ENCODE assay signal across 8 mouse cellular contexts in genomic region chr1:190929010-190929695, GRCm38 (mm10). TPM values are rescaled to one million over a fixed set of nuclear protein-coding genes. Genes with fewer than 3 reads are reported as not detected.
A peak's percentile ranks its signal among the peaks of the same experiment; 100 is the strongest.
DNase-seq lines count a peak whose midpoint lies in the region; ATAC-seq and TF ChIP-seq lines count a peak whose summit lies in the region.

No protein-coding gene starts in this region.

- intact Hi-C loops in heart, postnatal 25 days (cut with DNase I) = no loop called here

- peak overlapping the region; percentile 72 for H3K4me2 ChIP-seq in embryonic facial prominence, embryonic 12.5 days (replicated peaks)
- peak overlapping the region; percentile 85 for H3K4me2 ChIP-seq in heart, embryonic 14.5 days (ENCODE audit: low read length)
- peak overlapping the region; percentile 65 for H3K4me2 ChIP-seq in lung, postnatal 0 days (replicated peaks; ENCODE audit: low read depth, low read length)

- DNase-seq in heart, adult 11 months = peak; percentile 88
- DNase-seq in heart, postnatal 25 days (ENCODE audit: low spot score) = no peak
- peak; percentile 28 for DNase-seq in adrenal gland, adult 2 months
- peak; percentile 66 for DNase-seq in kidney, postnatal 10 days
- peak; percentile 45 for DNase-seq in lung, postnatal 0 days (ENCODE audit: low spot score)
- peak; percentile 53 to 54 for DNase-seq in right cerebral cortex, adult 2 months (ENCODE audit: low spot score in 2 of 2)

- H3K27ac ChIP-seq in embryonic facial prominence, embryonic 12.5 days = peak overlapping the region; percentile 99
- H3K27ac ChIP-seq in heart, embryonic 14.5 days (replicated peaks in 1 of 2; ENCODE audit: control insufficient read depth in 1 of 2, insufficient read depth in 1 of 2, low read depth in 2 of 2, low read length in 2 of 2) = peak overlapping the region; percentile 95 to 98
- peak overlapping the region; percentile 96 for H3K27ac ChIP-seq in lung, postnatal 0 days (ENCODE audit: low read length)

- H3K9ac ChIP-seq in embryonic facial prominence, embryonic 12.5 days = peak overlapping the region; percentile 85
- H3K9ac ChIP-seq in heart, embryonic 14.5 days (ENCODE audit: low read length) = peak overlapping the region; percentile 93
- H3K9ac ChIP-seq in lung, postnatal 0 days (replicated peaks; ENCODE audit: low read depth) = peak overlapping the region; percentile 81

- WGBS in embryonic facial prominence, embryonic 12.5 days = 6% methylated on average over 27 of the region's 27 CpGs
- WGBS in heart, embryonic 14.5 days = 5% methylated on average over 27 of the region's 27 CpGs
- WGBS in lung, postnatal 0 days = 3% methylated on average over 26 of the region's 27 CpGs

- H3K4me1 ChIP-seq in embryonic facial prominence, embryonic 12.5 days = peaks cover 14% of the 10 kb centered on the region; the same call in 1 of the 2 replicates
- peaks cover 0 to 10% of the 10 kb centered on the region in 2 experiments for H3K4me1 ChIP-seq in heart, embryonic 14.5 days (ENCODE audit: control insufficient read depth in 2 of 2, insufficient read depth in 2 of 2, low read length in 2 of 2)
- H3K4me1 ChIP-seq in lung, postnatal 0 days (ENCODE audit: insufficient read depth, low read depth, low read length) = no peaks in the 10 kb centered on the region

- no peak for TF ChIP-seq CTCF in lung, postnatal 0 days (IDR thresholded peaks at IDR 0.05)

- peak overlapping the region; percentile 70 for H3K4me3 ChIP-seq in embryonic facial prominence, embryonic 12.5 days
- peak overlapping the region; percentile 60 to 77 for H3K4me3 ChIP-seq in heart, embryonic 14.5 days (ENCODE audit: control insufficient read depth in 1 of 2, insufficient read depth in 1 of 2, low read depth in 1 of 2, low read length in 2 of 2)
- peak overlapping the region; percentile 66 for H3K4me3 ChIP-seq in lung, postnatal 0 days (ENCODE audit: low read depth, low read length)

- no peak for ATAC-seq in embryonic facial prominence, embryonic 12.5 days (ENCODE audit: insufficient number of reproducible peaks, insufficient read depth, low FRiP score, low TSS enrichment)
- 0 out of 2 replicates have a peak, but pooled peaks have one; percentile 2 for ATAC-seq in heart, embryonic 14.5 days (ENCODE audit: insufficient number of reproducible peaks, insufficient read depth, low FRiP score, low read depth)
- peak; percentile 29; the same call in 1 of the 2 replicates for ATAC-seq in lung, postnatal 0 days

- H3K27me3 ChIP-seq in embryonic facial prominence, embryonic 12.5 days = no peaks in the 10 kb centered on the region
- H3K27me3 ChIP-seq in heart, embryonic 14.5 days (ENCODE audit: control insufficient read depth, insufficient read depth, low read length) = no peaks in the 10 kb centered on the region
- H3K27me3 ChIP-seq in lung, postnatal 0 days (replicated peaks; ENCODE audit: insufficient read depth, low read length) = no peaks in the 10 kb centered on the region

- no peaks in the 10 kb centered on the region for H3K9me3 ChIP-seq in embryonic facial prominence, embryonic 12.5 days
- H3K9me3 ChIP-seq in heart, embryonic 14.5 days (ENCODE audit: control insufficient read depth, low read length) = no peaks in the 10 kb centered on the region
- H3K9me3 ChIP-seq in lung, postnatal 0 days (ENCODE audit: low read length) = no peaks in the 10 kb centered on the region

- TF ChIP-seq EP300 in lung, postnatal 0 days (IDR thresholded peaks at IDR 0.05) = no peak

- H3K36me3 ChIP-seq in embryonic facial prominence, embryonic 12.5 days = peaks cover 9% of the 10 kb centered on the region
- peaks cover 14% of the 10 kb centered on the region for H3K36me3 ChIP-seq in heart, embryonic 14.5 days (ENCODE audit: control insufficient read depth, insufficient read depth, low read length)
- peaks cover 1% of the 10 kb centered on the region; the same call in 1 of the 2 replicates for H3K36me3 ChIP-seq in lung, postnatal 0 days (ENCODE audit: insufficient read depth, low read length)

RNA-seq across cellular contexts. Expression of gene Angel2, which starts 4.2 kb away (rescaled TPM):
- total RNA-seq in heart, postnatal 25 days (2021) = 10 to 100 TPM; 26.6 to 28.3 TPM
- 10 to 100 TPM; 47.2 to 50.1 TPM for total RNA-seq in adrenal gland, adult 2 months (2021)
- polyA plus RNA-seq in adrenal gland, adult 2 months (2012; rRNA removed) = 14.6 and 16.2 TPM in 2 replicates
- polyA plus RNA-seq in embryonic facial prominence, embryonic 12.5 days (2016; fragmentation: Nextera tagmentation; extraction: Ambion mirVana) = 55.5 and 58.5 TPM in 2 replicates
- 28.6 and 35.4 TPM in 2 replicates for polyA plus RNA-seq in heart, embryonic 14.5 days (2014; fragmentation: Nextera tagmentation; extraction: Ambion mirVana)
- 37.7 and 40.4 TPM in 2 replicates for polyA plus RNA-seq in lung, postnatal 0 days (2015; fragmentation: Nextera tagmentation; extraction: Ambion mirVana)

RNA-seq across cellular contexts. Expression of gene Rps6kc1, which starts 17.6 kb away (rescaled TPM):
- total RNA-seq in heart, postnatal 25 days (2021) = 10 to 100 TPM; 16.6 to 16.9 TPM
- 10 to 100 TPM; 23.3 to 25.3 TPM for total RNA-seq in adrenal gland, adult 2 months (2021)
- 15.7 and 23.2 TPM in 2 replicates for polyA plus RNA-seq in adrenal gland, adult 2 months (2012; rRNA removed)
- polyA plus RNA-seq in embryonic facial prominence, embryonic 12.5 days (2016; fragmentation: Nextera tagmentation; extraction: Ambion mirVana) = 19.5 and 21.1 TPM in 2 replicates
- polyA plus RNA-seq in heart, embryonic 14.5 days (2014; fragmentation: Nextera tagmentation; extraction: Ambion mirVana) = 10.7 and 10.8 TPM in 2 replicates
- polyA plus RNA-seq in lung, postnatal 0 days (2015; fragmentation: Nextera tagmentation; extraction: Ambion mirVana) = 8.5 and 9.7 TPM in 2 replicates

RNA-seq across cellular contexts. Expression of gene Vash2, which starts 49.9 kb away (rescaled TPM):
- total RNA-seq in heart, postnatal 25 days (2021) = under 1 TPM; 0.62 to 0.64 TPM
- under 1 TPM; 0.17 to 0.24 TPM for total RNA-seq in adrenal gland, adult 2 months (2021)
- 0.17 and 1.1 TPM in 2 replicates for polyA plus RNA-seq in adrenal gland, adult 2 months (2012; rRNA removed)
- 77.9 and 82.5 TPM in 2 replicates for polyA plus RNA-seq in embryonic facial prominence, embryonic 12.5 days (2016; fragmentation: Nextera tagmentation; extraction: Ambion mirVana)
- polyA plus RNA-seq in heart, embryonic 14.5 days (2014; fragmentation: Nextera tagmentation; extraction: Ambion mirVana) = 60.7 and 63.4 TPM in 2 replicates
- 4.2 and 4.3 TPM in 2 replicates for polyA plus RNA-seq in lung, postnatal 0 days (2015; fragmentation: Nextera tagmentation; extraction: Ambion mirVana)

Comparison
In these comparisons a context has a peak if more than half of its experiments do, and no peak if none do; other contexts are left out.
1. RNA of gene Vash2, which starts 49.9 kb away (polyA plus RNA-seq): 77.9 to 82.5 TPM in embryonic facial prominence, embryonic 12.5 days and 60.7 to 63.4 TPM in heart, embryonic 14.5 days; 4.2 to 4.3 TPM in lung, postnatal 0 days and 0.17 to 1.1 TPM in adrenal gland, adult 2 months; every median in the first group is over 10 times any median in the second.
2. Peak in every context shown above with its lines, with median percentiles within 50 percentile points of each other: H3K27ac ChIP-seq, H3K4me2 ChIP-seq, H3K4me3 ChIP-seq and H3K9ac ChIP-seq.